Mouse (Mus musculus) heart, embryonic 16.5 days (tissue): ENCODE results near the gene Msh6. TPM values are rescaled to one million over a fixed set of nuclear protein-coding genes. Genes with fewer than 3 reads are reported as not detected.
A peak's percentile ranks its signal among the peaks of the same experiment; 100 is the strongest.
"Not testable (repeated sequence)": the region's sequence is repeated elsewhere in the genome, so short reads cannot be mapped to it uniquely, and the experiment has no call there.

ENCODE experiments used
- ATAC-seq: fragments of 200-750 bp; cut with Nextera tagmentation; replicated peaks from 2 replicates; pipeline ENCODE4 v1.8.0; 2017; ENCODE audit warnings: moderate number of reproducible peaks; ENCODE audit not compliant: insufficient read depth, low FRiP score; ENCODE audit errors: extremely low read depth
- H3K27ac ChIP-seq: fragments of 300-500 bp; sonication (generic); 2 replicates; pipeline ENCODE4 v1.5.1; 2014; ENCODE audit warnings: mild to moderate bottlenecking, low read length, control low read depth, moderate library complexity
- H3K27me3 ChIP-seq: fragments of 300-500 bp; sonication (generic); 2 replicates; pipeline ENCODE4 v1.6.1; 2014; ENCODE audit warnings: low read length, mixed read lengths; ENCODE audit not compliant: control insufficient read depth, insufficient read depth
- H3K36me3 ChIP-seq: fragments of 300-500 bp; sonication (generic); 2 replicates; pipeline ENCODE4 v1.6.1; 2014; ENCODE audit not compliant: control insufficient read depth, insufficient read depth
- H3K4me1 ChIP-seq: fragments of 300-500 bp; sonication (generic); 2 replicates; pipeline ENCODE4 v1.6.1; 2014; ENCODE audit warnings: low read length, mixed read lengths; ENCODE audit not compliant: control insufficient read depth, insufficient read depth
- H3K4me2 ChIP-seq: fragments of 300-500 bp; sonication (generic); 2 replicates; pipeline ENCODE4 v1.6.1; 2014; ENCODE audit warnings: low read depth, mild to moderate bottlenecking, control low read depth, low read length
- H3K4me3 ChIP-seq: fragments of 300-500 bp; sonication (generic); 2 replicates; pipeline ENCODE4 v1.5.1; 2014; ENCODE audit warnings: mild to moderate bottlenecking, control low read depth, low read length
- H3K9ac ChIP-seq: fragments of 300-500 bp; sonication (generic); 2 replicates; pipeline ENCODE4 v1.6.1; 2014; ENCODE audit warnings: low read length, control low read depth
- H3K9me3 ChIP-seq: fragments of 300-500 bp; sonication (generic); replicated peaks from 2 replicates; pipeline ENCODE4 v1.6.1; 2016; ENCODE audit warnings: low read length; ENCODE audit not compliant: control insufficient read depth
- WGBS: fragments of 180-500 bp; shearing (Covaris S2); extraction: QIAGEN DNeasy Blood & Tissue Kit; methylation state at CpG from one replicate; pipeline ENCODE4 v1.1.7; 2014; 5-methylcytosine and 5-hydroxymethylcytosine counted together
- polyA plus RNA-seq: library from polyadenylated mRNA; unstranded; fragments of >200 nt; fragmentation: Nextera tagmentation; extraction: Ambion mirVana; gene quantifications from 2 replicates; pipeline ENCODE4 v1.2.1, GENCODE M21; 2015

Msh6 gene
- polyA plus RNA-seq, 1 experiment from 2014 or later: 29.2 TPM

DNA sequence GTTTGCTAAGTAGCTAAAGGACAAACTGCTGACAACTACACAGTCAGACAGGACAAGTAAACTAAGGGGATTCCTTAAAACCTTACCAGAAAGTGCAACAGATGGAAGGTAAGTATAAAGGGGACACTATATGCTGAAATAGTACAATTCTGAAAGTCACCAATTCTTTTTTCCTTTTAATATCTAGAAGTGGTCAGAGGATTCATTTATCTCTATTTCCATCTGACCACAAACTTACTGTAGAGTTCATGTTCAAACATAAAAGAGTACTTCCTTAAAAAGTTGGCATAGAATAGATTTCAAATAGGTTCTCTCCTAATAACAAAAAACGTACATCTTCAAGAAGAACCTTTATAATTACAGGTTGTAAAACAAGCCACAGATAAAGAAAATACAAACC lies 18.5 kb downstream of the Msh6 start:
- Histone ChIP-seq H3K36me3 (peaks cover 48% of the 10 kb centered on the region), H3K4me3 (no peak overlapping the region), H3K27ac (no peak overlapping the region), H3K4me1 (no peaks in the 10 kb centered on the region), H3K9ac (no peak overlapping the region), H3K27me3 (no peaks in the 10 kb centered on the region), H3K9me3 (no peaks in the 10 kb centered on the region), H3K4me2 (no peak overlapping the region)
- ATAC-seq: no peak
- WGBS: 82% methylated on average over 1 of the region's 1 CpGs

DNA sequence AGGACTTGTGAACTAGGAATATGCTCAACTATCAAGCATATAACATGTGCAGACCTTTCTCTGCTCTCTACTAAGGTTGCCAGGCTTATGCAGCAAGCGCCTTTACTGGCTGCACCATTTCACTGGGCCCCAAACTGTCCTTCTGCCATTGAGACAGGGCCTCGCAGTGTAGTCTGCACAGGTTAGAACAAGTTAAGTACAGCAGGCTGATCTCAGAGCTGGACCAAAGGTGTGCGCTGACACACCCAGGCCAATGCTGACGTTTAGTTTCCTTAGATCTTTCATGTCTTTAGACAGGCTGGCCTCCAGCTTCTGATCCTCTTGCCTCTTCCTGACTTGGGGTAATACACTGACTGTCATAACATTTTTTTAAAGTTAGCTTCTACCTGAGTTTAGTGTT lies 22.9 kb downstream of the Msh6 start:
- Histone ChIP-seq H3K36me3 (peaks cover 40% of the 10 kb centered on the region), H3K27ac (no peak overlapping the region), H3K4me2 (no peak overlapping the region), H3K9ac (no peak overlapping the region), H3K27me3 (no peaks in the 10 kb centered on the region), H3K9me3 (no peaks in the 10 kb centered on the region), H3K4me3 (no peak overlapping the region), H3K4me1 (no peaks in the 10 kb centered on the region)
- ATAC-seq: no peak
- WGBS: 83% methylated on average over 4 of the region's 4 CpGs

GRCm38 (mm10) chr17:88004892-88005291 lies 30.0 kb downstream of the Msh6 start:
- Histone ChIP-seq H3K27me3 (no peaks in the 10 kb centered on the region), H3K4me1 (no peaks in the 10 kb centered on the region), H3K4me3 (no peak overlapping the region), H3K36me3 (peaks cover 34% of the 10 kb centered on the region), H3K4me2 (no peak overlapping the region), H3K27ac (no peak overlapping the region), H3K9ac (no peak overlapping the region), H3K9me3 (no peaks in the 10 kb centered on the region)
- ATAC-seq: no peak
- WGBS: 72% methylated on average over 1 of the region's 1 CpGs

DNA sequence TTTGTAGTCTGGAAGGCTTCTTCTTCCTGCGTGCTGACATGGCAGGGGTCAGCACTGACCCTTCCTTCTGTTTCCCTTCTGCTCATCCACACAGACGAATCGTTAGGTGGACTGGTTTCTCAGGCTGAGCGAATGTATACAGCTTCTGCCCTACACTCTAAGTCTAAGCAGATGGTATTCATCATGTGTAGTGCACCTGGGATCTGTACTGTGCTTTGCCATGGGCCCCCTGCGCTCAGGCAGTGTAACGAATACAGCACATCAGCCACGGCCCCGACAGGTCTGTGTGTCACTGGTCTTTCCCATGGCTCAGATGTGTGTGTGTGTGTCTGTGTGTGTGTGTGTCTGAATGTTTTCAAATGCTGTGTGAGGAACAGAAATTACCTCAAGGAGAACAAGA lies 32.1 kb downstream of the Msh6 start:
- Histone ChIP-seq H3K4me2 (no peak overlapping the region), H3K36me3 (peaks cover 43% of the 10 kb centered on the region), H3K9me3 (no peaks in the 10 kb centered on the region), H3K4me1 (no peaks in the 10 kb centered on the region), H3K27ac (no peak overlapping the region), H3K27me3 (no peaks in the 10 kb centered on the region), H3K4me3 (no peak overlapping the region), H3K9ac (no peak overlapping the region)
- 83% methylated on average over 8 of the region's 8 CpGs for WGBS
- ATAC-seq: no peak

DNA sequence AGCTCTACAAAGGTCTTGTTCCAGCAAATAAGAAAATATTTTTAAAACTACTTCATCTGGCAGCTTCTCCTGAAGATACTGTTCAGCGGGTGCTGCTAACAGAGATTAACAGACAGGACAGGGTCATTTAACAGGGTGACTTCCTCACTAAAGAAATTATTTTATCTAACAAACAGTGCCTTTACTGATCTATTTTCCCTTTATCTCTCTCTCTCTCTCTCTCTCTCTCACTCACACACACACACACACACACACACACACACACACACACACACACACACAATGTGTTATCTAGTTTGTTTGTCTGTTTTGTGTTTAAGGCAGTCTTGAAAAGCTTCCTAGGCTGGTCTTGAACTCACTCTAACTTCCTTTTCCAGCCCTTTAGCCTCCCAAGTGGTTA lies 39.6 kb downstream of the Msh6 start:
- no peaks in the 10 kb centered on the region for H3K9me3 ChIP-seq
- no peak overlapping the region for H3K9ac ChIP-seq
- H3K27me3 ChIP-seq: no peaks in the 10 kb centered on the region
- H3K27ac ChIP-seq: no peak overlapping the region
- no peak overlapping the region for H3K4me3 ChIP-seq
- peaks cover 39% of the 10 kb centered on the region for H3K36me3 ChIP-seq
- ATAC-seq: no peak
- no peaks in the 10 kb centered on the region for H3K4me1 ChIP-seq
- 84% methylated on average over 1 of the region's 1 CpGs for WGBS
- H3K4me2 ChIP-seq: no peak overlapping the region

- WGBS: 89% methylated on average over 8 of the region's 8 CpGs
- H3K36me3 ChIP-seq: peaks cover 27% of the 10 kb centered on the region; the same call in 1 of the 2 replicates
These were observed 41.2 kb downstream of the Msh6 start for GRCm38 (mm10) chr17:88016027-88016426.

GRCm38 (mm10) chr17:88023924-88024323 lies 49.1 kb downstream of the Msh6 start:
- H3K27me3 ChIP-seq: no peaks in the 10 kb centered on the region
- no peak overlapping the region for H3K4me2 ChIP-seq
- no peaks in the 10 kb centered on the region for H3K9me3 ChIP-seq
- H3K27ac ChIP-seq: no peak overlapping the region
- H3K4me3 ChIP-seq: no peak overlapping the region
- ATAC-seq: no peak
- no peaks in the 10 kb centered on the region for H3K36me3 ChIP-seq
- 0 out of 2 replicates have a peak, but pooled peaks cover 2% of the 10 kb centered on the region for H3K4me1 ChIP-seq
- 81% methylated on average over 1 of the region's 1 CpGs for WGBS
- H3K9ac ChIP-seq: no peak overlapping the region

More at GRCm38 (mm10) chr17:88016027-88016426, 41.2 kb downstream of the Msh6 start:
- not testable (repeated sequence) for H3K4me1 ChIP-seq, H3K9me3 ChIP-seq, H3K27ac ChIP-seq, H3K9ac ChIP-seq, H3K4me2 ChIP-seq, H3K4me3 ChIP-seq, H3K27me3 ChIP-seq, ATAC-seq

- 34% methylated on average over 4 of the region's 4 CpGs for WGBS
- H3K9me3 ChIP-seq: no peaks in the 10 kb centered on the region
- 0 out of 2 replicates have a peak, but pooled peaks have one; percentile 52 for ATAC-seq
- H3K27ac ChIP-seq: no peak overlapping the region
- H3K4me2 ChIP-seq: no peak overlapping the region
- no peak overlapping the region for H3K4me3 ChIP-seq
- H3K27me3 ChIP-seq: no peaks in the 10 kb centered on the region
- H3K4me1 ChIP-seq: peaks cover 7% of the 10 kb centered on the region; the same call in 1 of the 2 replicates
- H3K9ac ChIP-seq: no peak overlapping the region
- H3K36me3 ChIP-seq: no peaks in the 10 kb centered on the region
These were observed 50.4 kb downstream of the Msh6 start for GRCm38 (mm10) chr17:88025227-88025626.

DNA sequence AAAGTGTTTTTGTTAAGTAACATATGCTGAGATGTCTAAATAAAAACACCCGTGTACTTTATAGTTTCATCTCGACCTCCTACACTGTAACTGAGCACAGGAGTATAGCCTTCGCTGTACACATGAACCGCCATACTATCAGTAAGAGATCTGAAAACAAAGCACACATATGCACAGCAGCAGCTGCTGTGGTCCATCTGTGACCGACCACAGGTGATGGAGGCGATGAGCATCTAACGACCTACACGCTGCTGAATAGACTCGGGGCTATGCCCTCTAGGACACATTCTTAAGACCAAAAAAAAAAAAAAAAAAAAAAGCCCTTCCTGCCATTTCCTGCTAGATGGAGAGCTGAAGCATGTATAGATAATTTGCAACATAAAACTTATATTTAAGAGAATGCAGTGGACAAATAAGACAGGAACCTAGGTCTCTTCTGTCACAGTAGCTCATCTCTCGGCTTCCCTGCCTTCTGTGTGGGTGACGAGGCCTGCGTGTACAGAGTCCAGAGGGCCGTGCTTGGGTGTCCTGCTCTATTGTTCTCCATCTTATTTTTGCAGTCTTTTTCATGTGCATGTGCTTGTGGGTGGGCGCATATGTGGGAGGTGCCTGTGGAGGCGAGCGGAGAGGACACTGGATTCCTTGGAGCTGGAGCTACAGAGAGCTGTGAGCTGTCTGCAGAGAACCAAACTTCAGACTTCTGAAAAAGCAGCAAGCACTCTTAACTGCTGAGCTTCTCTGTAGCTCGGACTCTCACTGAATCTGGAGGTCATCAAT lies 54.5 kb downstream of the Msh6 start:
- H3K27ac ChIP-seq: no peak overlapping the region
- WGBS: 76% methylated on average over 17 of the region's 17 CpGs

More for the DNA sequence above, 54.5 kb downstream of the Msh6 start:
- Histone ChIP-seq H3K4me1 (peaks cover 4% of the 10 kb centered on the region; the same call in 1 of the 2 replicates), H3K36me3 (no peaks in the 10 kb centered on the region), H3K9ac (no peak overlapping the region), H3K4me3 (no peak overlapping the region), H3K4me2 (no peak overlapping the region), H3K9me3 (no peaks in the 10 kb centered on the region), H3K27me3 (no peaks in the 10 kb centered on the region)
- ATAC-seq: 0 out of 2 replicates have a peak, but pooled peaks have one; percentile 32
